Mouse (Mus musculus) liver, adult 2 months (tissue): ENCODE measurements at regions not wholly inside any gene's neighbourhood (a gene's known extent, or its start where the extent isn't known, plus 50 kb on each side); places are given as distances from the start of the nearest gene placed in this dataset.

Experiments
- CTCF ChIP-seq: fragments of 200-500 bp; IDR thresholded peaks from 2 replicates; pipeline ENCODE4 v1.5.1; 2011; ENCODE audit warnings: low read depth, low read length, control low read depth
- POLR2A ChIP-seq: fragments of 200-500 bp; IDR thresholded peaks from 2 replicates; pipeline ENCODE4 v1.6.1; 2011; ENCODE audit warnings: low read length, control low read depth; ENCODE audit not compliant: insufficient read depth; ENCODE audit errors: extremely low read depth

GRCm38 (mm10) chr10:122544096-122544720 is 95.9 kb downstream of the Avpr1a start:
- no peak for TF ChIP-seq CTCF
- no peak for TF ChIP-seq POLR2A
